Mouse (Mus musculus): Measurements from ENCODE around the gene Gm10037. TPM values are rescaled to one million over a fixed set of nuclear protein-coding genes. Genes with fewer than 3 reads are reported as not detected.

The Gm10037 gene
- polyA plus RNA-seq, 1 experiment, result 1.6 TPM

GRCm38 (mm10) chr13:67843775-67844118, 12.8 kb downstream of the Gm10037 start:
- no peak overlapping the region for H3K27ac ChIP-seq (ENCODE audit: insufficient read depth, low read length)
- H3K4me1 ChIP-seq (ENCODE audit: control insufficient read depth, insufficient read depth, low read length), result peaks cover 4% of the 10 kb centered on the region; the same call in 1 of the 2 replicates
- no peak overlapping the region for H3K4me3 ChIP-seq (ENCODE audit: insufficient read depth, low read length)
- no peak for TF ChIP-seq POLR2A (IDR thresholded peaks at IDR 0.05; ENCODE audit: low read depth, low read length)
- no peak for TF ChIP-seq CTCF (IDR thresholded peaks at IDR 0.05; ENCODE audit: borderline replicate concordance, insufficient read depth, low read length)

GRCm38 (mm10) chr13:67844119-67844852, 13.4 kb downstream of the Gm10037 start:
- Histone ChIP-seq H3K27ac (ENCODE audit: insufficient read depth, low read length) (no peak overlapping the region), H3K4me3 (ENCODE audit: insufficient read depth, low read length) (peak overlapping the region; percentile 43), H3K4me1 (ENCODE audit: control insufficient read depth, insufficient read depth, low read length) (peaks cover 4% of the 10 kb centered on the region; the same call in 1 of the 2 replicates)
- TF ChIP-seq CTCF (IDR thresholded peaks at IDR 0.05; ENCODE audit: borderline replicate concordance, insufficient read depth, low read length) (no peak), POLR2A (IDR thresholded peaks at IDR 0.05; ENCODE audit: low read depth, low read length) (no peak)

GRCm38 (mm10) chr13:67844853-67845194, 13.9 kb downstream of the Gm10037 start:
- Histone ChIP-seq H3K4me3 (ENCODE audit: insufficient read depth, low read length) (peak overlapping the region; percentile 43), H3K27ac (ENCODE audit: insufficient read depth, low read length) (no peak overlapping the region), H3K4me1 (ENCODE audit: control insufficient read depth, insufficient read depth, low read length) (peaks cover 4% of the 10 kb centered on the region; the same call in 1 of the 2 replicates)
- TF ChIP-seq CTCF (IDR thresholded peaks at IDR 0.05; ENCODE audit: borderline replicate concordance, insufficient read depth, low read length) (no peak), POLR2A (IDR thresholded peaks at IDR 0.05; ENCODE audit: low read depth, low read length) (no peak)

GRCm38 (mm10) chr13:67850361-67850760, 19.5 kb downstream of the Gm10037 start:
- Histone ChIP-seq H3K4me1 (ENCODE audit: control insufficient read depth, insufficient read depth, low read length) (no peaks in the 10 kb centered on the region), H3K4me3 (ENCODE audit: insufficient read depth, low read length) (no peak overlapping the region), H3K27ac (ENCODE audit: insufficient read depth, low read length) (no peak overlapping the region)
- TF ChIP-seq CTCF (IDR thresholded peaks at IDR 0.05; ENCODE audit: borderline replicate concordance, insufficient read depth, low read length) (no peak), POLR2A (IDR thresholded peaks at IDR 0.05; ENCODE audit: low read depth, low read length) (no peak)

- TF ChIP-seq POLR2A (IDR thresholded peaks at IDR 0.05; ENCODE audit: low read depth, low read length), result no peak
- no peak for TF ChIP-seq CTCF (IDR thresholded peaks at IDR 0.05; ENCODE audit: borderline replicate concordance, insufficient read depth, low read length)
- Histone ChIP-seq H3K4me1 (ENCODE audit: control insufficient read depth, insufficient read depth, low read length) (no peaks in the 10 kb centered on the region), H3K27ac (ENCODE audit: insufficient read depth, low read length) (no peak overlapping the region), H3K4me3 (ENCODE audit: insufficient read depth, low read length) (no peak overlapping the region)
Measured at GRCm38 (mm10) chr13:67853130-67853529, 22.2 kb downstream of the Gm10037 start.

GRCm38 (mm10) chr13:67853983-67854382, 23.1 kb downstream of the Gm10037 start:
- TF ChIP-seq POLR2A (IDR thresholded peaks at IDR 0.05; ENCODE audit: low read depth, low read length) (no peak), CTCF (IDR thresholded peaks at IDR 0.05; ENCODE audit: borderline replicate concordance, insufficient read depth, low read length) (no peak)
- H3K4me1 ChIP-seq (ENCODE audit: control insufficient read depth, insufficient read depth, low read length), result no peaks in the 10 kb centered on the region
- no peak overlapping the region for H3K4me3 ChIP-seq (ENCODE audit: insufficient read depth, low read length)
- H3K27ac ChIP-seq (ENCODE audit: insufficient read depth, low read length), result no peak overlapping the region

- Histone ChIP-seq H3K4me1 (ENCODE audit: control insufficient read depth, insufficient read depth, low read length) (no peaks in the 10 kb centered on the region), H3K27ac (ENCODE audit: insufficient read depth, low read length) (no peak overlapping the region), H3K4me3 (ENCODE audit: insufficient read depth, low read length) (no peak overlapping the region)
- TF ChIP-seq POLR2A (IDR thresholded peaks at IDR 0.05; ENCODE audit: low read depth, low read length) (no peak), CTCF (IDR thresholded peaks at IDR 0.05; ENCODE audit: borderline replicate concordance, insufficient read depth, low read length) (no peak)
Measured at GRCm38 (mm10) chr13:67857317-67857716, 26.4 kb downstream of the Gm10037 start.

GRCm38 (mm10) chr13:67862508-67862907, 31.6 kb downstream of the Gm10037 start:
- Histone ChIP-seq H3K4me1 (ENCODE audit: control insufficient read depth, insufficient read depth, low read length) (no peaks in the 10 kb centered on the region), H3K4me3 (ENCODE audit: insufficient read depth, low read length) (no peak overlapping the region), H3K27ac (ENCODE audit: insufficient read depth, low read length) (no peak overlapping the region)
- TF ChIP-seq POLR2A (IDR thresholded peaks at IDR 0.05; ENCODE audit: low read depth, low read length) (no peak), CTCF (IDR thresholded peaks at IDR 0.05; ENCODE audit: borderline replicate concordance, insufficient read depth, low read length) (no peak)

- no peaks in the 10 kb centered on the region for H3K4me1 ChIP-seq (ENCODE audit: control insufficient read depth, insufficient read depth, low read length)
- H3K4me3 ChIP-seq (ENCODE audit: insufficient read depth, low read length), result no peak within 1 kb of the TSS
- no peak for TF ChIP-seq POLR2A (IDR thresholded peaks at IDR 0.05; ENCODE audit: low read depth, low read length)
- TF ChIP-seq CTCF (IDR thresholded peaks at IDR 0.05; ENCODE audit: borderline replicate concordance, insufficient read depth, low read length), result no peak
- no peak within 1 kb of the TSS for H3K27ac ChIP-seq (ENCODE audit: insufficient read depth, low read length)
Measured at GRCm38 (mm10) chr13:67863026-67863425, 32.1 kb downstream of the Gm10037 start, which contains the start of gene BC048507. TSS of gene BC048507 (plus strand) at chr13:67863326.

- no peaks in the 10 kb centered on the region for H3K4me1 ChIP-seq (ENCODE audit: control insufficient read depth, insufficient read depth, low read length)
- no peak overlapping the region for H3K27ac ChIP-seq (ENCODE audit: insufficient read depth, low read length)
- TF ChIP-seq POLR2A (IDR thresholded peaks at IDR 0.05; ENCODE audit: low read depth, low read length), result no peak
- TF ChIP-seq CTCF (IDR thresholded peaks at IDR 0.05; ENCODE audit: borderline replicate concordance, insufficient read depth, low read length), result no peak
- H3K4me3 ChIP-seq (ENCODE audit: insufficient read depth, low read length), result no peak overlapping the region
Measured at GRCm38 (mm10) chr13:67864764-67865350, 34.0 kb downstream of the Gm10037 start.
